Mouse (Mus musculus): ENCODE measurements at regions not wholly inside any gene's neighbourhood (a gene's known extent, or its start where the extent isn't known, plus 50 kb on each side); places are given as distances from the start of the nearest gene placed in this dataset.

GRCm38 (mm10) chr13:57314512-57314911, 418.7 kb upstream of the Trpc7 start:
- no peak for TF ChIP-seq POLR2A (IDR thresholded peaks at IDR 0.05; ENCODE audit: control insufficient read depth, extremely low read depth, insufficient read depth, low read length, poor library complexity)
- TF ChIP-seq CTCF (IDR thresholded peaks at IDR 0.05; ENCODE audit: borderline replicate concordance, control insufficient read depth, extremely low read depth, insufficient read depth, low read length, poor library complexity), result no peak
- no peak for DNase-seq
- no peak overlapping the region for H3K27ac ChIP-seq (ENCODE audit: control insufficient read depth, insufficient read depth, low read length)
- WGBS, result 79% methylated on average over 9 of the region's 9 CpGs
- H3K36me3 ChIP-seq (ENCODE audit: control insufficient read depth, insufficient read depth, low read length), result no peaks in the 10 kb centered on the region
- no peak overlapping the region for H3K4me3 ChIP-seq (ENCODE audit: control insufficient read depth, insufficient read depth, low read length)
- no peaks in the 10 kb centered on the region for H3K4me1 ChIP-seq (replicated peaks; ENCODE audit: control insufficient read depth, insufficient read depth, low read length)
- H3K27me3 ChIP-seq (ENCODE audit: control insufficient read depth, insufficient read depth, low read length), result no peaks in the 10 kb centered on the region

- H3K27ac ChIP-seq (ENCODE audit: control insufficient read depth, insufficient read depth, low read length), result no peak overlapping the region
- no peaks in the 10 kb centered on the region for H3K4me1 ChIP-seq (replicated peaks; ENCODE audit: control insufficient read depth, insufficient read depth, low read length)
- WGBS, result 68% methylated on average over 2 of the region's 2 CpGs
- DNase-seq, result no peak
- H3K27me3 ChIP-seq (ENCODE audit: control insufficient read depth, insufficient read depth, low read length), result no peaks in the 10 kb centered on the region
- no peak overlapping the region for H3K4me3 ChIP-seq (ENCODE audit: control insufficient read depth, insufficient read depth, low read length)
- no peak for TF ChIP-seq CTCF (IDR thresholded peaks at IDR 0.05; ENCODE audit: borderline replicate concordance, control insufficient read depth, extremely low read depth, insufficient read depth, low read length, poor library complexity)
- no peak for TF ChIP-seq POLR2A (IDR thresholded peaks at IDR 0.05; ENCODE audit: control insufficient read depth, extremely low read depth, insufficient read depth, low read length, poor library complexity)
- no peaks in the 10 kb centered on the region for H3K36me3 ChIP-seq (ENCODE audit: control insufficient read depth, insufficient read depth, low read length)
Measured at GRCm38 (mm10) chr13:57313731-57314130, 417.9 kb upstream of the Trpc7 start.

- TF ChIP-seq POLR2A (IDR thresholded peaks at IDR 0.05; ENCODE audit: control insufficient read depth, extremely low read depth, insufficient read depth, low read length, poor library complexity) (no peak), CTCF (IDR thresholded peaks at IDR 0.05; ENCODE audit: borderline replicate concordance, control insufficient read depth, extremely low read depth, insufficient read depth, low read length, poor library complexity) (no peak)
- no peaks in the 10 kb centered on the region for H3K4me1 ChIP-seq (replicated peaks; ENCODE audit: control insufficient read depth, insufficient read depth, low read length)
Measured at GRCm38 (mm10) chr13:57311235-57311634, 415.4 kb upstream of the Trpc7 start.

GRCm38 (mm10) chr13:57309618-57310017, 413.8 kb upstream of the Trpc7 start:
- no peak for DNase-seq
- Histone ChIP-seq H3K36me3 (ENCODE audit: control insufficient read depth, insufficient read depth, low read length) (no peaks in the 10 kb centered on the region), H3K4me1 (replicated peaks; ENCODE audit: control insufficient read depth, insufficient read depth, low read length) (no peaks in the 10 kb centered on the region), H3K4me3 (ENCODE audit: control insufficient read depth, insufficient read depth, low read length) (no peak overlapping the region), H3K27me3 (ENCODE audit: control insufficient read depth, insufficient read depth, low read length) (no peaks in the 10 kb centered on the region), H3K27ac (ENCODE audit: control insufficient read depth, insufficient read depth, low read length) (no peak overlapping the region)
- WGBS, result 82% methylated on average over 4 of the region's 4 CpGs
- no peak for TF ChIP-seq CTCF (IDR thresholded peaks at IDR 0.05; ENCODE audit: borderline replicate concordance, control insufficient read depth, extremely low read depth, insufficient read depth, low read length, poor library complexity)
- no peak for TF ChIP-seq POLR2A (IDR thresholded peaks at IDR 0.05; ENCODE audit: control insufficient read depth, extremely low read depth, insufficient read depth, low read length, poor library complexity)

More at GRCm38 (mm10) chr13:57311235-57311634, 415.4 kb upstream of the Trpc7 start:
- Histone ChIP-seq H3K4me3 (ENCODE audit: control insufficient read depth, insufficient read depth, low read length) (no peak overlapping the region), H3K27ac (ENCODE audit: control insufficient read depth, insufficient read depth, low read length) (no peak overlapping the region), H3K36me3 (ENCODE audit: control insufficient read depth, insufficient read depth, low read length) (no peaks in the 10 kb centered on the region), H3K27me3 (ENCODE audit: control insufficient read depth, insufficient read depth, low read length) (no peaks in the 10 kb centered on the region)
- DNase-seq, result no peak
- 59% methylated on average over 2 of the region's 2 CpGs for WGBS

GRCm38 (mm10) chr13:57307971-57308903, 412.4 kb upstream of the Trpc7 start:
- no peaks in the 10 kb centered on the region for H3K27me3 ChIP-seq (ENCODE audit: control insufficient read depth, insufficient read depth, low read length)
- H3K36me3 ChIP-seq (ENCODE audit: control insufficient read depth, insufficient read depth, low read length), result no peaks in the 10 kb centered on the region
- H3K27ac ChIP-seq (ENCODE audit: control insufficient read depth, insufficient read depth, low read length), result no peak overlapping the region
- TF ChIP-seq POLR2A (IDR thresholded peaks at IDR 0.05; ENCODE audit: control insufficient read depth, extremely low read depth, insufficient read depth, low read length, poor library complexity), result no peak
- no peak for TF ChIP-seq CTCF (IDR thresholded peaks at IDR 0.05; ENCODE audit: borderline replicate concordance, control insufficient read depth, extremely low read depth, insufficient read depth, low read length, poor library complexity)
- H3K4me3 ChIP-seq (ENCODE audit: control insufficient read depth, insufficient read depth, low read length), result no peak overlapping the region
- 67% methylated on average over 20 of the region's 20 CpGs for WGBS
- DNase-seq, result no peak
- no peaks in the 10 kb centered on the region for H3K4me1 ChIP-seq (replicated peaks; ENCODE audit: control insufficient read depth, insufficient read depth, low read length)

GRCm38 (mm10) chr13:57305586-57305985, 409.8 kb upstream of the Trpc7 start:
- H3K4me1 ChIP-seq (replicated peaks; ENCODE audit: control insufficient read depth, insufficient read depth, low read length), result no peaks in the 10 kb centered on the region
- H3K27ac ChIP-seq (ENCODE audit: control insufficient read depth, insufficient read depth, low read length), result no peak overlapping the region
- no peak for DNase-seq
- H3K27me3 ChIP-seq (ENCODE audit: control insufficient read depth, insufficient read depth, low read length), result no peaks in the 10 kb centered on the region
- no peak overlapping the region for H3K4me3 ChIP-seq (ENCODE audit: control insufficient read depth, insufficient read depth, low read length)
- 92% methylated on average over 7 of the region's 7 CpGs for WGBS
- TF ChIP-seq POLR2A (IDR thresholded peaks at IDR 0.05; ENCODE audit: control insufficient read depth, extremely low read depth, insufficient read depth, low read length, poor library complexity) (no peak), CTCF (IDR thresholded peaks at IDR 0.05; ENCODE audit: borderline replicate concordance, control insufficient read depth, extremely low read depth, insufficient read depth, low read length, poor library complexity) (no peak)
- no peaks in the 10 kb centered on the region for H3K36me3 ChIP-seq (ENCODE audit: control insufficient read depth, insufficient read depth, low read length)
